Mouse (Mus musculus): ENCODE results near the gene Bcdin3d. TPM values are rescaled to one million over a fixed set of nuclear protein-coding genes. Genes with fewer than 3 reads are reported as not detected.
"Not testable (repeated sequence)": the region's sequence is repeated elsewhere in the genome, so short reads cannot be mapped to it uniquely, and the experiment has no call there.

Bcdin3d gene
- total RNA-seq, 1 experiment: 36.1 TPM

DNA sequence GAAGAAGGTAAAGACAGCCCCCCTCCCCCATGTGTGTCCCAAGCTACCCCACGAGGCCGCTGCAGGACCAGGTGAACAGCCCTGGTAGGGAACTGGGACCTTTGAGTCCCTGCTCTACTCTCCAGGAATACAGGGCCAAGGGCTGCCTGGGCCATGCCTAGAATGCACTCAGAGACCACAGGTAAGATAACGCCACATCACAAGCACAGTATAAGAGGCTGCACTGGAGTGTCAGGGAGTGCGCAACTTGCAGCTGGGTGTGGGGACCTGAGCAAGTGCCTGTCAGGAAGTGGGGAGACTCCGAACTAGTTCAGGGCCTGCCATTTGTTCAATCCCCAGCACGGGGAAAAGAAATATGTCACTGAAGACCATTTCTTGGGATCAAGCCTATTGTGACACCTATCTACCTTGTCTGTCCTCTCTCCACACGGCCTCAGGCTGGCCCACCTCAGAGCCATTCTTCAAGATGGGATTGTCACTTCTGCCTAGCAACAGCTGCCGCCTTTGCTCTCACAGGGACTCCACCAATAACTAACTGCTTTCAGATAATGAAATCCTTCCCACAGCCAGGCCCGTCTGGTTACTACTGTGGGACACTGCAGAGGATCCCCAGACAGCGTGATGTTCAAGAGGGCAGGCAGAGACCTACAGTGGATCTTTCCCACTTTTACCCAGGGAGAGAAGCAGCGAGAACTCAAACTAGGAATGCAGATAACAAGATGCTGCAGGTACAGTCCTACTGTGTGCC, 21.2 kb downstream of the Bcdin3d start:
- in situ Hi-C loops (cut with MboI; ENCODE audit: low sequenced_read_pairs in 2 of 2, unreplicated experiment in 2 of 2): no loop called here
- Histone ChIP-seq H3K27ac (ENCODE audit: insufficient read depth, low read depth, low read length, poor library complexity, severe bottlenecking) (no peak overlapping the region), H3K36me3 (ENCODE audit: control insufficient read depth, insufficient read depth, low read length, poor library complexity, severe bottlenecking) (no peaks in the 10 kb centered on the region), H3K9me3 (ENCODE audit: control insufficient read depth, insufficient read depth, low read depth, low read length) (no peaks in the 10 kb centered on the region), H3K4me3 (ENCODE audit: insufficient read depth in 1 of 2, low read depth in 1 of 2, low read length in 2 of 2, poor library complexity in 1 of 2, severe bottlenecking in 1 of 2) (no peak overlapping the region), H3K9ac (ENCODE audit: insufficient read depth, low read depth, low read length, poor library complexity, severe bottlenecking) (no peak overlapping the region), H3K4me1 (ENCODE audit: control insufficient read depth in 2 of 2, insufficient read depth in 2 of 2, low read length in 2 of 2, poor library complexity in 1 of 2) (peaks cover 2 to 19% of the 10 kb centered on the region in 2 experiments; a peak in 3 of 4 replicates)
- no peak for TF ChIP-seq HCFC1 (IDR thresholded peaks at IDR 0.05; ENCODE audit: borderline replicate concordance, insufficient read depth, low read length)
- no peak for DNase-seq (ENCODE audit: low read depth, low spot score)

GRCm38 (mm10) chr15:99449751-99450280, 24.7 kb downstream of the Bcdin3d start:
- Histone ChIP-seq H3K36me3 (ENCODE audit: control insufficient read depth, insufficient read depth, low read length, poor library complexity, severe bottlenecking) (no peaks in the 10 kb centered on the region), H3K9me3 (ENCODE audit: control insufficient read depth, insufficient read depth, low read depth, low read length) (no peaks in the 10 kb centered on the region), H3K27ac (ENCODE audit: insufficient read depth, low read depth, low read length, poor library complexity, severe bottlenecking) (no peak overlapping the region), H3K9ac (ENCODE audit: insufficient read depth, low read depth, low read length, poor library complexity, severe bottlenecking) (no peak overlapping the region), H3K4me3 (ENCODE audit: insufficient read depth in 1 of 2, low read depth in 1 of 2, low read length in 2 of 2, poor library complexity in 1 of 2, severe bottlenecking in 1 of 2) (no peak overlapping the region), H3K4me1 (ENCODE audit: control insufficient read depth in 2 of 2, insufficient read depth in 2 of 2, low read length in 2 of 2, poor library complexity in 1 of 2) (peaks cover 0 to 9% of the 10 kb centered on the region in 2 experiments; a peak in 2 of 4 replicates)
- in situ Hi-C loops (cut with MboI; ENCODE audit: low sequenced_read_pairs in 2 of 2, unreplicated experiment in 2 of 2): no loop called here
- no peak for TF ChIP-seq HCFC1 (IDR thresholded peaks at IDR 0.05; ENCODE audit: borderline replicate concordance, insufficient read depth, low read length)
- TF ChIP-seq ZC3H11A (IDR thresholded peaks at IDR 0.05; ENCODE audit: borderline replicate concordance, low read depth, low read length): no peak
- TF ChIP-seq MAFK (IDR thresholded peaks at IDR 0.05; ENCODE audit: insufficient read depth, low read depth, low read length): no peak
- no peak for TF ChIP-seq CHD2 (IDR thresholded peaks at IDR 0.05; ENCODE audit: low read depth, low read length)
- no peak for TF ChIP-seq ZNF384 (IDR thresholded peaks at IDR 0.05; ENCODE audit: low read depth, low read length)
- DNase-seq (ENCODE audit: low read depth, low spot score): no peak

DNA sequence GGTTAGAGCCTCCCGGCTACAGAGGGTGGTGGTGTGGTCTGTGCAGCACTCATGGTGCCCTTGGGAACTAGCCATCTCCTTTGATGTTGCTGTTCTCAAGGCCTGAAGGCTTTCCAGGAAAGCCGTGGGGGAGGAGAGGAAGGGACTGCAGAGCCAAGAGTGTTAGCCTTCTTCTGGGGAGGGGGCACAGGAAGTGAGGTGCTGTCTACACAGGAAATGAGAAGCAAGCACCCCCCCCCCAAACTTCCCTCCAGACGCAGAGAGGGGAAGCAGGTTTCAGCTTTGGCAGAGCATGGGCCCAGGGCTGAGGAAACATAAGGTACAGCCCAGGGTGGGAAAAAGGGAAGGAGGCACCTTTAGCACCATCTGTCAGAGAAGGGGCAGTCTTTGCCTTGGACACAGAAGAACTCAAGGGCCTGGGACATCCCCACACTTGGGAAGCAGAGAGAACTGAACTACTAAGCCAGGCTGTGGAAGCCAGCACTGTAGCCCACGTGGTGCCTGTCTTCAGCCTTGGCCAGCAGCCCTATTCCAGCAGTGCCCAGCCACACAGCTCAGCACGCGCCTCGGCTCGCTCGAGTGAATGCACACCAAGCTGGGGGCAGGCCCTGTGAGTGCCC, 25.3 kb downstream of the Bcdin3d start:
- no peak overlapping the region for H3K9ac ChIP-seq (ENCODE audit: insufficient read depth, low read depth, low read length, poor library complexity, severe bottlenecking)
- DNase-seq (ENCODE audit: low read depth, low spot score): no peak
- in situ Hi-C loops (cut with MboI; ENCODE audit: low sequenced_read_pairs in 2 of 2, unreplicated experiment in 2 of 2): no loop called here

DNA sequence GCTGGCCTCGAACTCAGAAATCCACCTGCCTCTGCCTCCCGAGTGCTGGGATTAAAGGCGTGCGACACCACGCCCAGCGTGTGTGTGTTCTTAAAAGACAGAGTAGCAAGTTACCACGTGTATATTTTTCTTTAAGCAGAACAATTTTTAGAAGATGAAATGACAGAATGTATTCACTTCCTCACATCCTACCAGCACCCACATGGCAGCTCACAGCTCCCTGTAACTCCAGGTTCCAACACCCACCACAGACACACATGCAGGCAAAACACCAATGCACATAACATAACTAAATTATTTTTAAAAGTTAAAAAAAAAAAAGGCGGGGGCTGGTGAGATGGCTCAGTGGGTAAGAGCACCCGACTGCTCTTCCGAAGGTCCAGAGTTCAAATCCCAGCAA, 28.4 kb downstream of the Bcdin3d start:
- H3K36me3 ChIP-seq (ENCODE audit: control insufficient read depth, insufficient read depth, low read length, poor library complexity, severe bottlenecking); DNase-seq (ENCODE audit: low read depth, low spot score): not testable (repeated sequence)

More for the DNA sequence above, 25.3 kb downstream of the Bcdin3d start:
- no peak overlapping the region for H3K27ac ChIP-seq (ENCODE audit: insufficient read depth, low read depth, low read length, poor library complexity, severe bottlenecking)
- no peaks in the 10 kb centered on the region for H3K9me3 ChIP-seq (ENCODE audit: control insufficient read depth, insufficient read depth, low read depth, low read length)
- H3K36me3 ChIP-seq (ENCODE audit: control insufficient read depth, insufficient read depth, low read length, poor library complexity, severe bottlenecking): no peaks in the 10 kb centered on the region
- peaks cover 0 to 7% of the 10 kb centered on the region in 2 experiments; a peak in 1 of 4 replicates for H3K4me1 ChIP-seq (ENCODE audit: control insufficient read depth in 2 of 2, insufficient read depth in 2 of 2, low read length in 2 of 2, poor library complexity in 1 of 2)
- TF ChIP-seq MAFK (IDR thresholded peaks at IDR 0.05; ENCODE audit: insufficient read depth, low read depth, low read length) (no peak), ZC3H11A (IDR thresholded peaks at IDR 0.05; ENCODE audit: borderline replicate concordance, low read depth, low read length) (no peak), ZNF384 (IDR thresholded peaks at IDR 0.05; ENCODE audit: low read depth, low read length) (no peak), CHD2 (IDR thresholded peaks at IDR 0.05; ENCODE audit: low read depth, low read length) (no peak), HCFC1 (IDR thresholded peaks at IDR 0.05; ENCODE audit: borderline replicate concordance, insufficient read depth, low read length) (no peak)
- no peak overlapping the region for H3K4me3 ChIP-seq (ENCODE audit: insufficient read depth in 1 of 2, low read depth in 1 of 2, low read length in 2 of 2, poor library complexity in 1 of 2, severe bottlenecking in 1 of 2)

More for the DNA sequence above, 28.4 kb downstream of the Bcdin3d start:
- H3K27ac ChIP-seq (ENCODE audit: insufficient read depth, low read depth, low read length, poor library complexity, severe bottlenecking); H3K4me3 ChIP-seq (ENCODE audit: insufficient read depth in 1 of 2, low read depth in 1 of 2, low read length in 2 of 2, poor library complexity in 1 of 2, severe bottlenecking in 1 of 2); H3K4me1 ChIP-seq (ENCODE audit: control insufficient read depth in 2 of 2, insufficient read depth in 2 of 2, low read length in 2 of 2, poor library complexity in 1 of 2); in situ Hi-C loops (cut with MboI; ENCODE audit: low sequenced_read_pairs in 2 of 2, unreplicated experiment in 2 of 2); H3K9ac ChIP-seq (ENCODE audit: insufficient read depth, low read depth, low read length, poor library complexity, severe bottlenecking); H3K9me3 ChIP-seq (ENCODE audit: control insufficient read depth, insufficient read depth, low read depth, low read length): not testable (repeated sequence)
